Mouse (Mus musculus) kidney, postnatal 0 days (tissue): ENCODE measurements around the gene Gm39566. TPM values are rescaled to one million over a fixed set of nuclear protein-coding genes. Genes with fewer than 3 reads are reported as not detected.

ENCODE experiments used
- ATAC-seq: fragments of 200-750 bp; cut with Nextera tagmentation; replicated peaks from 2 replicates; pipeline ENCODE4 v1.8.0; 2017; ENCODE audit warnings: low read depth, moderate number of reproducible peaks, moderate TSS enrichment, moderate library complexity; ENCODE audit not compliant: low FRiP score
- DNase-seq: peaks from one replicate; pipeline ENCODE4 v3.0.0-alpha.2; 2016; ENCODE audit warnings: low spot score
- H3K27ac ChIP-seq: fragments of 300-500 bp; sonication (generic); 2 replicates; pipeline ENCODE4 v1.5.1; 2014; ENCODE audit warnings: mild to moderate bottlenecking
- H3K27me3 ChIP-seq: fragments of 300-500 bp; sonication (generic); 2 replicates; pipeline ENCODE4 v1.6.1; 2014; ENCODE audit warnings: low read length, mixed read lengths; ENCODE audit not compliant: insufficient read depth
- H3K36me3 ChIP-seq: fragments of 300-500 bp; sonication (generic); 2 replicates; pipeline ENCODE4 v1.6.1; 2014; ENCODE audit warnings: low read length, mixed read lengths; ENCODE audit not compliant: insufficient read depth
- H3K4me1 ChIP-seq: fragments of 300-500 bp; sonication (generic); replicated peaks from 2 replicates; pipeline ENCODE4 v1.6.1; 2014; ENCODE audit warnings: antibody characterized with exemption, low read length, mixed read lengths; ENCODE audit not compliant: insufficient read depth
- H3K4me2 ChIP-seq: fragments of 300-500 bp; sonication (generic); 2 replicates; pipeline ENCODE4 v1.6.1; 2014; ENCODE audit warnings: mild to moderate bottlenecking, low read length, moderate library complexity, mixed read lengths
- H3K4me3 ChIP-seq: fragments of 300-500 bp; sonication (generic); replicated peaks from 2 replicates; pipeline ENCODE4 v1.5.1; 2014; ENCODE audit warnings: low read depth, low read length
- H3K9ac ChIP-seq: fragments of 300-500 bp; sonication (generic); 2 replicates; pipeline ENCODE4 v1.6.1; 2014; ENCODE audit warnings: low read depth, low read length
- H3K9me3 ChIP-seq: fragments of 300-500 bp; sonication (generic); replicated peaks from 2 replicates; pipeline ENCODE4 v1.6.1; 2016; ENCODE audit warnings: low read length, inconsistent platforms, mixed read lengths
- CTCF ChIP-seq: IDR thresholded peaks from 2 replicates; pipeline ENCODE4 v1.5.1; 2016; ENCODE audit warnings: antibody characterized with exemption, low read depth, mild to moderate bottlenecking, moderate library complexity
- WGBS: fragments of 180-500 bp; shearing (Covaris S2); extraction: QIAGEN DNeasy Blood & Tissue Kit; methylation state at CpG from one replicate; pipeline ENCODE4 v1.1.7; 2014; 5-methylcytosine and 5-hydroxymethylcytosine counted together
- polyA plus RNA-seq: library from polyadenylated mRNA; unstranded; fragments of >200 nt; fragmentation: Nextera tagmentation; extraction: Ambion mirVana; gene quantifications from 2 replicates; pipeline ENCODE4 v1.2.1, GENCODE M21; 2015

Gene Gm39566
- polyA plus RNA-seq, 1 experiment from 2014 or later, result not detected

DNA sequence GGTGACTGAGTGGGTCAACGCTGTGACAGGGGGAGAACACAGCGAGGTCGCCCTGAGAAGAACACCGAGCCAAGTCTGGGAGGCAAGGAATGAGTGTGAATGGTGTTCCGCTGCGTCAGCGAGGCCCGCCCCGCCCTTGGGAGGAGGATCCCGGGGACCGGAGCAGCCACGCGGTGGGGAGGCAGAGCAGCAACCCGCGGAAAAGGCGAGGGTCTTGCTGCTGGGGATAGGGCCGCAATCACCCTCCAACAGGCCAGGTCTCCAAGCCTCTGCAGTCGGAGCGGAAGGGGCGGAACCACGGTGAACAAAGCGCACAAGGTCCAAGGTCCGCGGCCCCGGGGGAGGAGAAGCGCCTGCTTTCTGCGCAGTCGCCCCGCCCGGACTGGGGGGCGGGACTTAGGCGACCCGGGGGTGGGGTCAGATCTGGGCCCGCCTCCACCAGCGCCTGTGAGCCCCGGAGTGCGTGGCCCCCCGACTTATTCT is 31.1 kb upstream of the Gm39566 start, which contains the start of gene Plscr3:
TSS of gene Plscr3 (plus strand) at position 179 of the 483 bp plus-strand sequence.
- TF ChIP-seq CTCF, result no peak
- H3K27me3 ChIP-seq, result no peaks in the 10 kb centered on the region
- peak within 1 kb of the TSS; percentile 75 for H3K4me2 ChIP-seq
- ATAC-seq (peak; percentile 91), DNase-seq (peak; percentile 97)
- 0% methylated on average over 37 of the region's 38 CpGs for WGBS
- peaks cover 20% of the 10 kb centered on the region for H3K36me3 ChIP-seq
- peaks cover 9% of the 10 kb centered on the region; the same call in 1 of the 2 replicates for H3K4me1 ChIP-seq
- H3K27ac ChIP-seq, result peak within 1 kb of the TSS; percentile 96
- peak within 1 kb of the TSS; percentile 83 for H3K9ac ChIP-seq
- no peaks in the 10 kb centered on the region for H3K9me3 ChIP-seq
- peak within 1 kb of the TSS; percentile 75 for H3K4me3 ChIP-seq

DNA sequence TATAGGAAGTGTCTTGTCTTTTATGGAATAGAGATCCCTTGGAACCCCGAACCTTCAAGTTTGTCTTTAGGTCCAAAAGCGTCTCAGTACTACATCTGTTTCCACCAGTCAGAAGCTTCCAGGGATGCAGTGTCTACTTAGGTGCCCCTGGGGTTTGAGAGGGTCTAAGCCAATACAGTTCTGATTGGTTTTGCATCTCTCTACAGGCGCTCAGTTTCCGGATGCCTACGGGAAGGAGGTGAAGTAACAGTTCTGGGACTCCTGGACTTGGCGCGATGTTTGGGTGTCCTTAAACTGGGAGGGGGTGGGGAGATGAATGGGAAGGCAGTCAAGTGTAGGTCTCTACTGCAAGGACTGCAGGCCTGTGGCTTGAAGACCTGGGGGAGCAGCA is 23.6 kb upstream of the Gm39566 start:
- Histone ChIP-seq H3K9ac (peak overlapping the region; percentile 75), H3K4me3 (peak overlapping the region; percentile 59), H3K27ac (peak overlapping the region; percentile 93), H3K27me3 (no peaks in the 10 kb centered on the region), H3K36me3 (no peaks in the 10 kb centered on the region), H3K4me2 (peak overlapping the region; percentile 97), H3K9me3 (no peaks in the 10 kb centered on the region), H3K4me1 (peaks cover 26% of the 10 kb centered on the region)
- TF ChIP-seq CTCF, result no peak
- 3% methylated on average over 7 of the region's 7 CpGs for WGBS
- ATAC-seq, result no peak
- DNase-seq, result peak; percentile 54

DNA sequence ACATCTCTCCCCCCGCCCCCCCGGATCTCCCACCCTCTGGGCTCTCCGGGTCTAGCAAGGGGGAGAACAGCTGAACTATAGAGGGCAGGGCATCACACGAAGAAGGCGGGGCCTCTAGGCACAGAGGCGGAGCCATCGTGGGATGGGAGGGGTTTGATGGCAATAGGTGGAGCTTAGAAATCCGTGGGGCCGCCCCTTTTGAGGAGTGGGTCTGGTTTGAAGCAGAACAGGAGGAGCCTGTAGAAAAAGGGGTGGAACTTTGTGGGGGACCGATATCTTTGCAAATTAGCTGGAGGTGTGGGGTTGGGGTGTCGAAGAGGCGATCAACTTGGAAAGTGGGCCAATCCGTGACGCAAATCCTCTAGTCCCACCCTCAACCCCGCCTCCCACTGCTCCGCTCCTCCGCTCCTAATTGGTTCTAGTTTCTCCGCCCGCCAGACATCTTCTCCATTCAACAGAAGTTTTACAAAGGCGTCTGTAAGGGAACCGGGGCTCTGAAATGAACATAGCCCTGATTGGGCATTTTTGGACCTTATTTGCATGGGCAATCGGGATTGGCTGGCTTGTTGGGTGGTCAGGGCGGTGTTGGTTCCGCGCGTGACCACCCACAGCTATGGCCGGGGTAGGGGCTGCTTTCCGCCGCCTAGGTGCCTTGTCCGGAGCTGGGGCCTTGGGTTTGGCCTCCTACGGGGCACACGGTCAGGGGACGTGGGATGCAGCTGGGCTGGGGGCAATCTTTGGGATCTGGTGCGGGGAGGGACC is 23.0 kb upstream of the Gm39566 start, which contains the start of gene Tmem256:
TSS of gene Tmem256 (plus strand) at position 563 of the 762 bp plus-strand sequence.
- Histone ChIP-seq H3K9ac (peak within 1 kb of the TSS; percentile 75), H3K4me3 (peak within 1 kb of the TSS; percentile 59), H3K9me3 (no peaks in the 10 kb centered on the region), H3K4me2 (peak within 1 kb of the TSS; percentile 97), H3K27me3 (no peaks in the 10 kb centered on the region), H3K4me1 (peaks cover 27% of the 10 kb centered on the region), H3K36me3 (no peaks in the 10 kb centered on the region), H3K27ac (peak within 1 kb of the TSS; percentile 93)
- under 1% methylated on average over 34 of the region's 34 CpGs for WGBS
- no peak for TF ChIP-seq CTCF
- peak; percentile 92 for ATAC-seq
- peak; percentile 100 for DNase-seq

DNA sequence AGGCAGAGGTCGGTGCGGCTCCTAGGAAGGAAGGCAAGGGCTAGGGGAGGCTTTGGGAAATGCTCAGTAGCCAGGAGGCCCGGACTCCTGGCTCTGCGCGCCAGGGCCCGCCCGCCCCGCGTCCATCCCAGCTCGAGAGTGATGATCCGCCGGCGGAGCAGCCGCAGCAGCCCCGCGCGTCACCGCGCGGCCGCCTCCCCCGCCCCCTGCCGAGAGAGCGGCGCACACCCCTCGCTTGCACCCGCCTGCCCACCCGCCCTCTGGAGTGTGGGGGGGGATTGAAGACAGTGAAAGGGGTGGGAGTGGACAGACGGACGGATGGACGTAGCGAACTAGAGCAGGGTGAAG is 22.5 kb upstream of the Gm39566 start, which contains the start of gene Nlgn2:
TSS of gene Nlgn2 (minus strand) at position 181 of the 348 bp plus-strand sequence.
- Histone ChIP-seq H3K4me2 (peak within 1 kb of the TSS; percentile 97), H3K9me3 (no peaks in the 10 kb centered on the region), H3K4me3 (peak within 1 kb of the TSS; percentile 59), H3K27ac (peak within 1 kb of the TSS; percentile 93), H3K9ac (peak within 1 kb of the TSS; percentile 75), H3K36me3 (no peaks in the 10 kb centered on the region), H3K4me1 (peaks cover 27% of the 10 kb centered on the region), H3K27me3 (no peaks in the 10 kb centered on the region)
- under 1% methylated on average over 32 of the region's 32 CpGs for WGBS
- TF ChIP-seq CTCF, result peak; percentile 25; the same call in 1 of the 2 replicates
- DNase-seq (no peak), ATAC-seq (peak; percentile 56; the same call in 1 of the 2 replicates)

DNA sequence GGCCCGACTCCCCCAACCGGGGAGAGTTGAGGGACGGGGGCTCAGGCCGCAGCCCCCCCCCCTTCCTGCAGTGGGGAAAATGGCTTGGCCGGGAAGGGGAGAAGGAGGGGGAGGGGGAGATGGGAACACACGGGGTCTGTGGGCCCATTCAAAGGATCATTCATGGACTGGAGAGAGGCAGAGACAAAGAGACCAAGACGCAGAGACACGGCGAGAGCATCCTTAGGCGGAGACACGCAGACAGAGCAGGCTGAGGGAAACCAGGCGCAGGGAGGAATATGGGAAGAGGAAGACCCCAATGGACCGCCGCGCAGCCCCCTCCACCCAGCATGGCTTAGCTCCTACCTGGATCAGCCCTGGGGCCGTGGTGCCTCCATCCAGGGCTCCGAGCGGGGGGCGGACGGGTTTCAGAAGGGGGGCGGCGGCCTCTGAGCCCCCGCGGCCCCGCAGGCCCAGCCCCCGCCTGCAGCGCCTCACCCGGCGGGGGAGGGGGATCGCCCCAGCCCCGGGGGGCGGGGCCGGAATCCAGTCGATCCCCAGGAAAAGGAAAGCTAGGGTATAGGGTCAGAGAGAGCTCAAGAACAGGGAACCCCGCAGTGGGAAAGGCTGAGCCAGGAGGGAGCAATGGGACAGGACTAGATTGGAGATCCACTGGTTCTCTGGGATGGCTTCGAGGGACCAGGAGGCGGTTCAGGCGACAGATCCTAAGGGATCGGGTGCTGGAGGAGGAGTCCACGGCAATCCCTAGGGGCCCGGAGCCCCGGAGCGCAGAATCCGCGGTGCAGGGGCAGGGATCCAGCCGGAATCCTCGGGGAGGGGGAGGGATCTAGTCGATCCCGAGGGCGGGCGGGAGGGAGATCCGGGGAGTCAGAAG is 21.8 kb upstream of the Gm39566 start:
- WGBS, result under 1% methylated on average over 49 of the region's 52 CpGs
- Histone ChIP-seq H3K9ac (peak overlapping the region; percentile 75), H3K9me3 (no peaks in the 10 kb centered on the region), H3K4me3 (peak overlapping the region; percentile 59), H3K27ac (peak overlapping the region; percentile 93), H3K27me3 (no peaks in the 10 kb centered on the region), H3K4me2 (peak overlapping the region; percentile 97), H3K36me3 (no peaks in the 10 kb centered on the region), H3K4me1 (peaks cover 27% of the 10 kb centered on the region)
- ATAC-seq (no peak), DNase-seq (peak; percentile 50)
- no peak for TF ChIP-seq CTCF

DNA sequence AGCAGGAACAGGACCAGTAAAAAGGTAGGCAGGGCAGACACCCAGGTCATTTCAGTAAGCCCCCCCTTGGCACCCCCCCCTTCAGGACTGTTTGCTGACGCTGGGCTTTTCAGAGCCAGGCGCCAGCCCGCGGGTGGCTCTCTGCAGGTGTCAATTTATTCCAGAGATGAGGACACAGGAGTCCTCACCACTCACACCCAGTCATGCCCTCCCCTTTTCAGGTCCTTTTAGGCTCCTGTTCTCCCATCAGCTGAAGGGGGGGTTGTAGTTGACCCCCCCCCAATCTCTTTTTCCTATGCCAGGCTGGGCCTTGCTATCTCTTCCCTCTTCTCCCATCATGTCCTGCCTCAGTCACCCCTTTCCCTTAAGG is 20.9 kb upstream of the Gm39566 start:
- no peak overlapping the region for H3K27ac ChIP-seq
- peak overlapping the region; percentile 97 for H3K4me2 ChIP-seq
- TF ChIP-seq CTCF, result no peak
- no peaks in the 10 kb centered on the region for H3K36me3 ChIP-seq
- no peaks in the 10 kb centered on the region for H3K27me3 ChIP-seq
- ATAC-seq, result no peak
- H3K9me3 ChIP-seq, result no peaks in the 10 kb centered on the region
- H3K9ac ChIP-seq, result no peak overlapping the region
- peak overlapping the region; percentile 59; the same call in 1 of the 2 replicates for H3K4me3 ChIP-seq
- WGBS, result 18% methylated on average over 4 of the region's 4 CpGs
- H3K4me1 ChIP-seq, result peaks cover 27% of the 10 kb centered on the region
- no peak for DNase-seq
